Mouse (Mus musculus): Measurements from ENCODE around the gene Maff.
A peak's percentile ranks its signal among the peaks of the same experiment; 100 is the strongest.

Maff gene

GRCm38 (mm10) chr15:79346051-79346793 is at the start of gene Maff:
Maff (plus strand) TSS chr15:79346621.
- no peak for DNase-seq (ENCODE audit: extremely low spot score, low spot score)

- no peak for DNase-seq (ENCODE audit: extremely low spot score, low spot score)
Observed at GRCm38 (mm10) chr15:79298553-79298952, 47.9 kb upstream of the Maff start.

DNA sequence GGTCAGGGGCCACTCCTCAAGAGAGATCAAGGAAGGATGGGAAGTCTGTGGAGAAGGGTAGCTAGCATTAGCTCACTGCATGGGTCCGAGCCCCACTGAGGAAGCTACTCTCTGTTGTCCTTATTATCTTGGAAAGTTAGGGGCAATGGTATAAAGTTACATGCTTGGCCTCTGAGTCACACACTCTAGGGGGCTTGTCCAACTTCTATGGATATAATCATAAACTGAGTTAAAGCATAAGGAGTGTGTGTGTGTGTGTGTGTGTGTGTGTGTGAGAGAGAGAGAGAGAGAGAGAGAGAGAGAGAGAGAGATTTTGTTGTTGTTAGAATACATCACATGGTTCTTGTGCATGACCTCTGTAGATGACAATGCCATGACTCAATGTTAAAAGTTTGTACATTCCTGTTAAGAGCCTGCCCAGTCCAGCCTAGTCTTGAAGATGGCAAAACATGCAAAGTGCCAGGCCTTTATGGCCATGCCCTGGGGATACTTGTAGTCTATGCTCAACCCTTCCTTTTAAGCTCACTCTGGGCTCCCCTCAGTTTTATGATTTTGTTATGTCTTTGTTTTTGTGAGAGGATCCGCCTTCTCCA is 46.8 kb upstream of the Maff start:
- no peak for DNase-seq (ENCODE audit: extremely low spot score, low spot score)

DNA sequence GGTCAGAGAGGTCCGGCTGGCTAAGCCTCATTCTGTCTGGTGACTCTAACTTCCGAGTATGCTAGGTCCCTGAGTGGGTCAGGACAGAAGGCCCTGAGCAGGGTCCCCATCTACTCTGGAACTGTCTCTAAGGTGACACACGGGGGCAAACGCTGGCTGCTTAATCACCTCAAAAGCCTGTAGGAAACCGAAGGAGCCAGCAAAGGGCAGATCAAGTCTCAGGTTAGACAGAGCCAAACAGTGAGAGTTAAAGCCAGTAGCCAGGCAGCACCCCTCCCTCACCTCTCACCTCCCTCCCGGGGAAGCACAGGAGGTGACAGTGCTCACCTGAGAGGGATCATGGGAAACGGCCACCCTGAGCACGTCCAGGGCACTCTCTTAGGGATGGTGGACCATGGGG is 42.7 kb upstream of the Maff start:
- no peak for DNase-seq (ENCODE audit: extremely low spot score, low spot score)

- no peak for DNase-seq (ENCODE audit: extremely low spot score, low spot score)
Observed at GRCm38 (mm10) chr15:79304832-79305231, 41.6 kb upstream of the Maff start.

- DNase-seq (ENCODE audit: extremely low spot score, low spot score) = no peak
Observed at GRCm38 (mm10) chr15:79306043-79306637, 40.3 kb upstream of the Maff start.

DNA sequence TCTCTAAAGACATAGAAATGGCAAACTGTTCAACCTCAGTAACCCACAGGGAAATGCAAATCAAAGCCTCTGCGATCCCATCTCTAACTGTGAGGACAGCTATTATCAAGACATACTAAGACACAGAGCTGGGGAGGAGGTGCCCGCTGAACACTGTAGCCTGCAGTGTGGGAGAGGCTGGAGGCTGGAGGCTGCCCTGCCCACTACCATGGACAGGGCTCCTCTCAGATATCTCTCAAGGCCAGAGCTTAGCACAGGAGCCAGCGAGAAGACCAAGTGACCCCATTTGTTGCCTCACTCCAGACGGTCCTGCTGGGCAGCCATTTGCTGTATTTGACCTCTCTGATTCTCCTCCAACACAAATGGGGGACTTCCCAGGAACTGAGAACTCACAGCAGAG is 38.6 kb upstream of the Maff start:
- DNase-seq (ENCODE audit: extremely low spot score, low spot score) = no peak

DNA sequence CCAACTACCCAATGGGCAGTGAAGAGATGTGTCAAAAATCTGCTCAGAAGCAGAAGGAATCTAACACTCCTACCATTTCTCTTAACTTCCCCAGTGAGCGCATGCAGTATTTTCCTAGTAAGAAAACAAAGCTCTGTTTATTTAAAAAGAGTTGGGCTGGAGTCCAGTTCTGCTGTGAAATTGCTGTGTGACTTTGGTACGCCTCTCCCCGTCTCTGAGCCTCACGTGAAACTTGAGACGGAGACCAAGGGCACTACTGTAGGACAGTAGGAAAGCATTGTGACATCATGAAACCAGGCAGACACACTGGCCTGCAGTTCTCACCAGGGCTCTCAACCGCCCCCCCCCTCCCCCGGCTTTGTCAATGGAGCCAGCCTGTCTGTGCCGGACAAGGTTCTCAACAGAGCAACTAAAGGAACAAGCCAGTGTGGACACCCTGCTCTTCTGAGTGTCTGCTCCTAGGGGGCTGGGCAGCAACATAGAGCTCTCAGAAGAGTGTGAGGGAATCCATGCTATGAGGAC is 32.5 kb upstream of the Maff start:
- no peak for DNase-seq (ENCODE audit: extremely low spot score, low spot score)

GRCm38 (mm10) chr15:79321733-79322190 is 24.7 kb upstream of the Maff start:
- DNase-seq (ENCODE audit: extremely low spot score, low spot score) = no peak

GRCm38 (mm10) chr15:79322281-79322990 is 24.0 kb upstream of the Maff start:
- DNase-seq (ENCODE audit: extremely low spot score, low spot score) = no peak

GRCm38 (mm10) chr15:79322991-79323790 is 23.2 kb upstream of the Maff start:
- DNase-seq (ENCODE audit: extremely low spot score, low spot score) = no peak

GRCm38 (mm10) chr15:79323791-79324155 is 22.6 kb upstream of the Maff start:
- DNase-seq (ENCODE audit: extremely low spot score, low spot score) = no peak

DNA sequence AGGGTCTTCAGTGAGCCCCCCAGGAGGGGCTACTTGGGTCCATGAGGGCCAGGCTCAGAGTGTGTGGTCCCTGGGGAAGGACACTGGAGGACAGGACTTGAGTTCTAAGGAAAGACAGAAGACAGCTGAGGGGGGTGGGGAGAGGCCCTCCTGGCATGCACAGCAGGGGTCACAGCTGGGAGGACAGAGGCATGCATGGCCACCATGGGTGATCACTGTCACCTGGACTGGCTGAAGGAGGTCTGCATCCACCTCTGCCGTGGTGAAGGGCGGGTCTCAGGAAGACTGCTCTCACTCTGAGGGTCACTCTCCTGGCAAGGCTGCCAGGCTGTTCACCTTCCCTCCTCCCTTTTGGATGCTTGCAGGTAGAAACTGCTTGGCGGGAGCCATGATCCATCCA is 22.0 kb upstream of the Maff start:
- no peak for DNase-seq (ENCODE audit: extremely low spot score, low spot score)

DNA sequence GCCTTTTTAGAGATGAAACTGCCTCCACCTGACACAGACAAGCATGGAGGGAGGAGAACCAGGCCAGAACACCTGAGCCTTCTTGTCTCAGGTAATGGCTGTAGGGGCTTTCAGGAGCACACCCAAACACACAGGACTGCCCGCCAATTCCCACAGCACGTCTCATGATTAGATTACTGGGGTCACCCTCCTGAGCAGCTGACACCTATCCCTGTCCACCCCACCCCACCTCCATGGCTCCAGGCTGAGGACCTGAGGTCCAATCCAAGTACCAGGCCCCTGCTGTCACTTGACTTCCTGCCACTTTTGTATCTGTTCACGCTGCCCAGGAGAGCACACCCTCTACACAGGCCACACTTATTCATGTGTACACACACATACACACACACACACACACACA is 20.7 kb upstream of the Maff start:
- DNase-seq (ENCODE audit: extremely low spot score, low spot score) = no peak

DNA sequence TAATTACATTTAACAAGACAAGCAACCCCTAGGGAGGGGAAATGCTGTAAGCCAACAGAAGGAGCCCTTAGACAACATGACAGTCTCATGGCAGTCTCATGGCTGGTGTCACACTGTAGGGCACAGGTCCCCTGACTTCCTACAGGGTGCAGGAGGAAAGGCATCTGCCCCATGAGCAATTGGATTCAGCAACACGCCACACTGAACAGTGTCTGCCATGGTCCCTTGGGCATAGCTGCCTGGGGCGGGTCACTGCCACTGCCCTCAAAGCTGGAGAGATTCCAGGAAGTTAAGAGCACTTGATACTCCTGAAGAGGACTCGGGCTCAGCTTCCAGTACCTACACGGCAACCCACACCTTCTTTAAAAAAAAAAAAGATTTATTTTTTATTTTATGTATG is 20.2 kb upstream of the Maff start:
- no peak for DNase-seq (ENCODE audit: extremely low spot score, low spot score)

- peak; percentile 63 for DNase-seq (ENCODE audit: extremely low spot score, low spot score)
Observed at GRCm38 (mm10) chr15:79326971-79327961, 19.2 kb upstream of the Maff start.

GRCm38 (mm10) chr15:79328058-79328938 is 18.1 kb upstream of the Maff start, which contains the start of gene Pla2g6:
Pla2g6 (minus strand) TSS chr15:79328390.
- DNase-seq (ENCODE audit: extremely low spot score, low spot score) = peak; percentile 100

DNA sequence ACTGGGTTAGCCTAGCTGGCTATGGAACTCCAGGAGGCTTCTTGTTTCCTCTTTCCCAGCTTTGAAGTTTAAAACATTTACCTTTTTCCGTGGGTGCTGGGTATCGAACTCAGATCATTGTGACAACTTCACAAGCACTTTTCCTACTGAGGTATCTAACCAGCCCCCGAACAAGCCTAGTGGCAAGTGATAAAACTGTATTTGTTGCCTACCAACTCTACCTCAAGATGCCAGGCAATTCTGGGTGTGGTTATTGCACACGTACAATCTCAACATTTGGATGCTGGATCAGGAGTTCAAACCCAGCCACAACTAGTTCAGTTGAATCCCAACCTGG is 17.5 kb upstream of the Maff start:
- no peak for DNase-seq (ENCODE audit: extremely low spot score, low spot score)
